Mouse (Mus musculus) limb, embryonic 14.5 days (tissue): ENCODE measurements around the gene Akt2. TPM values are rescaled to one million over a fixed set of nuclear protein-coding genes. Genes with fewer than 3 reads are reported as not detected.

Experiments
- ATAC-seq: fragments of 200-750 bp; cut with Nextera tagmentation; 2 replicates; pipeline ENCODE4 v1.8.0; 2017; ENCODE audit warnings: low read depth, moderate number of reproducible peaks, moderate TSS enrichment; ENCODE audit not compliant: low FRiP score
- DNase-seq: peaks from one replicate; pipeline ENCODE4 v3.0.0-alpha.2; 2015; ENCODE audit warnings: low spot score
- H3K27ac ChIP-seq: fragments of 300-500 bp; sonication (generic); replicated peaks from 2 replicates; pipeline ENCODE4 v1.5.1; 2014; ENCODE audit warnings: low read depth, mild to moderate bottlenecking, low read length, moderate library complexity, mixed read lengths
- H3K27me3 ChIP-seq: fragments of 300-500 bp; sonication (generic); 2 replicates; pipeline ENCODE4 v1.6.1; 2014; ENCODE audit warnings: low read length, mixed read lengths; ENCODE audit not compliant: control insufficient read depth, insufficient read depth
- H3K36me3 ChIP-seq: fragments of 300-500 bp; sonication (generic); 2 replicates; pipeline ENCODE4 v1.6.1; 2014; ENCODE audit warnings: mild to moderate bottlenecking, low read length, moderate library complexity, mixed read lengths; ENCODE audit not compliant: control insufficient read depth, insufficient read depth
- H3K4me1 ChIP-seq: fragments of 300-500 bp; sonication (generic); 2 replicates; pipeline ENCODE4 v1.6.1; 2014; ENCODE audit warnings: antibody characterized with exemption, low read length, mixed read lengths; ENCODE audit not compliant: control insufficient read depth, insufficient read depth
- H3K4me2 ChIP-seq: fragments of 300-500 bp; sonication (generic); replicated peaks from 2 replicates; pipeline ENCODE4 v1.6.1; 2014; ENCODE audit warnings: low read depth, mild to moderate bottlenecking, low read length, moderate library complexity; ENCODE audit not compliant: severe bottlenecking
- H3K4me3 ChIP-seq: fragments of 300-500 bp; sonication (generic); replicated peaks from 2 replicates; pipeline ENCODE4 v1.5.1; 2014; ENCODE audit warnings: low read length
- H3K9ac ChIP-seq: fragments of 300-500 bp; sonication (generic); 2 replicates; pipeline ENCODE4 v1.6.1; 2014; ENCODE audit warnings: mild to moderate bottlenecking, low read depth, low read length, moderate library complexity; ENCODE audit not compliant: severe bottlenecking
- H3K9me3 ChIP-seq: fragments of 300-500 bp; sonication (generic); 2 replicates; pipeline ENCODE4 v1.6.1; 2016; ENCODE audit warnings: low read length; ENCODE audit not compliant: control insufficient read depth
- POLR2A ChIP-seq: fragments of 200-500 bp; IDR thresholded peaks from 2 replicates; pipeline ENCODE4 v1.8.0; 2012; ENCODE audit warnings: inconsistent platforms, mild to moderate bottlenecking, moderate library complexity, borderline replicate concordance; ENCODE audit not compliant: insufficient read depth, insufficient read length; ENCODE audit errors: extremely low read depth
- WGBS: fragments of 180-500 bp; shearing (Covaris S2); extraction: QIAGEN DNeasy Blood & Tissue Kit; methylation state at CpG from one replicate; pipeline ENCODE4 v1.1.7; 2014; 5-methylcytosine and 5-hydroxymethylcytosine counted together
- polyA plus RNA-seq, 2 experiments: library from polyadenylated mRNA; depleted of rRNA in 1 of 2; stranded (reverse) in 1 of 2; unstranded in 1 of 2; fragments of >200 nt; fragmentation: Nextera tagmentation in 1 of 2; extraction: Ambion mirVana in 1 of 2; gene quantifications; 2 replicates each; pipeline versions ENCODE4 v1.2.1 to v1.2.3; 2012 to 2014

The Akt2 gene
- polyA plus RNA-seq, 2 experiments: 96.6 to 112 TPM

DNA sequence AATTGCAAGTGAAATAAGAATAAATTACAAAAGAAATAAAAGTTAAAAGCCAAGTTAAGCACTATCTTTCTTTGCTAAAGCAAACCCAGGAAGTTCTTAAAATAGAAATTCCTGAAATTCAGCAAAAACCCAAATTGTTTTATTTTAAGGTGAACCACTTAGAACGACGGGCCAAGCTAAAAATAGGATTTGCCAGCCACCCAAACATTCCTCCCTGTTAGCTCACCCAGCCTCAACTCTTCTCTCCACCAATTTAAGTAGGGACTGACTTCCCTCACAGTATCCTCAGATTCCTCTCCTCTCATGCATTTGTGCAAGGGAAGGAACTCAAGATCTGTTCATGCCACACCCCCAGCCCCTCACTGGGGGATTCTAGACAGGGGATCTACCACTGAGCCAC, 91.9 kb downstream of the Akt2 start:
- Histone ChIP-seq H3K36me3 (no peaks in the 10 kb centered on the region), H3K4me3 (no peak overlapping the region), H3K27ac (no peak overlapping the region), H3K4me2 (no peak overlapping the region), H3K9ac (no peak overlapping the region), H3K9me3 (no peaks in the 10 kb centered on the region), H3K4me1 (peaks cover 5% of the 10 kb centered on the region), H3K27me3 (no peaks in the 10 kb centered on the region)
- WGBS: 65% methylated on average over 2 of the region's 2 CpGs
- no peak for TF ChIP-seq POLR2A
- no peak for DNase-seq
- no peak for ATAC-seq

- Histone ChIP-seq H3K9me3 (no peaks in the 10 kb centered on the region), H3K9ac (no peak overlapping the region), H3K27ac (no peak overlapping the region), H3K4me1 (peaks cover 8% of the 10 kb centered on the region), H3K36me3 (no peaks in the 10 kb centered on the region), H3K27me3 (no peaks in the 10 kb centered on the region), H3K4me2 (peak overlapping the region; percentile 35), H3K4me3 (0 out of 2 replicates have a peak overlapping the region, but pooled peaks have one; percentile 7)
- 36% methylated on average over 5 of the region's 5 CpGs for WGBS
- DNase-seq: no peak
- ATAC-seq: no peak
- TF ChIP-seq POLR2A: no peak
These were observed 93.9 kb downstream of the Akt2 start for GRCm38 (mm10) chr7:27685220-27685619.

DNA sequence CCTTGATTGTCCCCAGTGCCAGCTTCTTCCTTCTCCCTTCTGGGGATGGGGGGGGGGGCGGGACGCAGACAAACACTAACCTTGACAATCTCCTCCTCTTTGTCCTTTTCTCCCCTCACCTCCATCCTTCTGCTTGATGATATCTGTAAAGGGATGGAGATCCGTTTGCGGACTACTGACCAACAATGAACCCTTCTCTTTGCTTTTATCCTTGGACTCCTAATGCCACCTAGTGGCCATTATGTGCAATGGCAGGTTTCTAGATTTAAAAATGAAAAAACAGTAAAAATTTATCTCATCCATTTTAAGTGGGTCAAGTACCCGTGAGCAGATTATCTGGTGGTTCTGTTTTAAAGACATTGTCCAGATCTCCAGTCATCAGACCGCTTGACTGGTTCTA, 94.3 kb downstream of the Akt2 start:
- Histone ChIP-seq H3K27me3 (no peaks in the 10 kb centered on the region), H3K4me1 (peaks cover 8% of the 10 kb centered on the region), H3K9ac (no peak overlapping the region), H3K4me2 (peak overlapping the region; percentile 35), H3K36me3 (no peaks in the 10 kb centered on the region), H3K4me3 (0 out of 2 replicates have a peak overlapping the region, but pooled peaks have one; percentile 7), H3K27ac (no peak overlapping the region), H3K9me3 (no peaks in the 10 kb centered on the region)
- no peak for TF ChIP-seq POLR2A
- DNase-seq: peak; percentile 28
- 0% methylated on average over 6 of the region's 6 CpGs for WGBS
- ATAC-seq: no peak

GRCm38 (mm10) chr7:27687043-27687442, 95.7 kb downstream of the Akt2 start:
- H3K4me1 ChIP-seq: peaks cover 8% of the 10 kb centered on the region
- no peaks in the 10 kb centered on the region for H3K27me3 ChIP-seq
- H3K9me3 ChIP-seq: no peaks in the 10 kb centered on the region
- H3K9ac ChIP-seq: no peak overlapping the region
- 73% methylated on average over 1 of the region's 1 CpGs for WGBS
- TF ChIP-seq POLR2A: no peak
- DNase-seq (no peak), ATAC-seq (no peak)
- H3K4me3 ChIP-seq: no peak overlapping the region
- H3K4me2 ChIP-seq: no peak overlapping the region
- no peak overlapping the region for H3K27ac ChIP-seq
- no peaks in the 10 kb centered on the region for H3K36me3 ChIP-seq

- 68% methylated on average over 3 of the region's 3 CpGs for WGBS
- Histone ChIP-seq H3K27ac (no peak overlapping the region), H3K36me3 (no peaks in the 10 kb centered on the region), H3K4me1 (peaks cover 8% of the 10 kb centered on the region), H3K4me3 (peak overlapping the region; percentile 45; the same call in 1 of the 2 replicates), H3K27me3 (no peaks in the 10 kb centered on the region), H3K9ac (peak overlapping the region; percentile 54; the same call in 1 of the 2 replicates), H3K4me2 (peak overlapping the region; percentile 67; the same call in 1 of the 2 replicates), H3K9me3 (no peaks in the 10 kb centered on the region)
- TF ChIP-seq POLR2A: no peak
- DNase-seq (no peak), ATAC-seq (no peak)
These were observed 96.5 kb downstream of the Akt2 start for GRCm38 (mm10) chr7:27687836-27688235.

DNA sequence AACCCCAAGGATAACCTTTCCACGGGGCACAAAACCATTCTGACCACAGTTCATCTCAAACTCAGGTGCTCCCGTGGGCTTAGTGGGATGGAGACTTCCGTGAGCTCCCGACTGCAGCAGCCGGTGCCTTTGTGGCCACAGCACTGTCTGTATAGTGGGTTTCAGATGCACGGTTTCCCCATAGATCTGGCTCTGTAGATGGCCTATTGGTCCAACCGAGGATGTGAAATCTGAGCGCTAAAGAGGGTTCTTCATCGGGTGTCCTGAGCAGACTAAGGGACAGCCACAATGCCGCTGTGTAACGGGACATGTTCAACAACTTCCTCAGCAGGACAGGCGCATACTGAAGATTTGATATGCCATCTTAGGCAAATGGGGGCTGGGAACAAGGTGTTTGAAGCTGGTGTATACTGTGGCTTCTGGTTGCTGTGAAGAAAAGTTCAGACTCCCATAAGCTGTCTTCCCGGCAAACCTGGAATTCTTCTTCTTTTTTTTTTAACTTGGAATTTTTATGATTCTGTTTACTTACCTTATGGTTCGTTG, 97.0 kb downstream of the Akt2 start:
- Histone ChIP-seq H3K27ac (peak overlapping the region; percentile 77; the same call in 1 of the 2 replicates), H3K4me1 (peaks cover 8% of the 10 kb centered on the region), H3K9me3 (no peaks in the 10 kb centered on the region), H3K4me2 (peak overlapping the region; percentile 67), H3K36me3 (no peaks in the 10 kb centered on the region), H3K27me3 (no peaks in the 10 kb centered on the region), H3K4me3 (peak overlapping the region; percentile 45), H3K9ac (peak overlapping the region; percentile 54)
- 35% methylated on average over 14 of the region's 14 CpGs for WGBS
- TF ChIP-seq POLR2A: no peak
- ATAC-seq (no peak), DNase-seq (no peak)
